Mouse (Mus musculus): ENCODE results near the gene Ttc28. TPM values are rescaled to one million over a fixed set of nuclear protein-coding genes. Genes with fewer than 3 reads are reported as not detected.
"Not testable (repeated sequence)": the region's sequence is repeated elsewhere in the genome, so short reads cannot be mapped to it uniquely, and the experiment has no call there.

Ttc28 gene
- polyA plus RNA-seq, 1 experiment = 7.4 TPM

- H3K4me3 ChIP-seq (replicated peaks; ENCODE audit: control insufficient read depth, low read depth, low read length) = no peak overlapping the region
- H3K4me1 ChIP-seq (ENCODE audit: control insufficient read depth, insufficient read depth, low read length) = no peaks in the 10 kb centered on the region
- H3K27ac ChIP-seq (ENCODE audit: control insufficient read depth, insufficient read depth, low read depth, low read length, poor library complexity) = no peak overlapping the region
- TF ChIP-seq CTCF (IDR thresholded peaks at IDR 0.05; ENCODE audit: control insufficient read depth, insufficient read depth, low read length) = no peak
- TF ChIP-seq POLR2A (IDR thresholded peaks at IDR 0.05; ENCODE audit: borderline replicate concordance, control insufficient read depth, low read depth, low read length) = no peak
These were observed 4.9 kb upstream of the Ttc28 start for GRCm38 (mm10) chr5:110874711-110875110.

- no peak overlapping the region for H3K4me3 ChIP-seq (replicated peaks; ENCODE audit: control insufficient read depth, low read depth, low read length)
- WGBS = 83% methylated on average over 1 of the region's 1 CpGs
- H3K4me1 ChIP-seq (ENCODE audit: control insufficient read depth, insufficient read depth, low read length) = no peaks in the 10 kb centered on the region
- TF ChIP-seq POLR2A (IDR thresholded peaks at IDR 0.05; ENCODE audit: borderline replicate concordance, control insufficient read depth, low read depth, low read length) (no peak), CTCF (IDR thresholded peaks at IDR 0.05; ENCODE audit: control insufficient read depth, insufficient read depth, low read length) (no peak)
- no peak overlapping the region for H3K27ac ChIP-seq (ENCODE audit: control insufficient read depth, insufficient read depth, low read depth, low read length, poor library complexity)
These were observed 4.3 kb upstream of the Ttc28 start for GRCm38 (mm10) chr5:110875286-110875685.

GRCm38 (mm10) chr5:110877666-110878505 lies 1.7 kb upstream of the Ttc28 start:
- Histone ChIP-seq H3K27ac (ENCODE audit: control insufficient read depth, insufficient read depth, low read depth, low read length, poor library complexity) (no peak overlapping the region), H3K4me1 (ENCODE audit: control insufficient read depth, insufficient read depth, low read length) (no peaks in the 10 kb centered on the region), H3K4me3 (replicated peaks; ENCODE audit: control insufficient read depth, low read depth, low read length) (no peak overlapping the region)
- no peak for TF ChIP-seq POLR2A (IDR thresholded peaks at IDR 0.05; ENCODE audit: borderline replicate concordance, control insufficient read depth, low read depth, low read length)
- TF ChIP-seq CTCF (IDR thresholded peaks at IDR 0.05; ENCODE audit: control insufficient read depth, insufficient read depth, low read length) = no peak
- 93% methylated on average over 5 of the region's 5 CpGs for WGBS

GRCm38 (mm10) chr5:110878526-110878925 lies 1.1 kb upstream of the Ttc28 start:
- not testable (repeated sequence) for H3K4me3 ChIP-seq (replicated peaks; ENCODE audit: control insufficient read depth, low read depth, low read length); H3K4me1 ChIP-seq (ENCODE audit: control insufficient read depth, insufficient read depth, low read length); H3K27ac ChIP-seq (ENCODE audit: control insufficient read depth, insufficient read depth, low read depth, low read length, poor library complexity)
- 93% methylated on average over 1 of the region's 1 CpGs for WGBS

- Histone ChIP-seq H3K27ac (ENCODE audit: control insufficient read depth, insufficient read depth, low read depth, low read length, poor library complexity) (no peak overlapping the region; the same call in 1 of the 2 replicates), H3K4me3 (replicated peaks; ENCODE audit: control insufficient read depth, low read depth, low read length) (peak overlapping the region; percentile 96), H3K4me1 (ENCODE audit: control insufficient read depth, insufficient read depth, low read length) (no peaks in the 10 kb centered on the region)
- WGBS = 71% methylated on average over 7 of the region's 7 CpGs
- TF ChIP-seq CTCF (IDR thresholded peaks at IDR 0.05; ENCODE audit: control insufficient read depth, insufficient read depth, low read length) (no peak), POLR2A (IDR thresholded peaks at IDR 0.05; ENCODE audit: borderline replicate concordance, control insufficient read depth, low read depth, low read length) (no peak)
These were observed 561 bp upstream of the Ttc28 start for GRCm38 (mm10) chr5:110879042-110879441.

- TF ChIP-seq POLR2A (IDR thresholded peaks at IDR 0.05; ENCODE audit: borderline replicate concordance, control insufficient read depth, low read depth, low read length) = no peak
- no peak for TF ChIP-seq CTCF (IDR thresholded peaks at IDR 0.05; ENCODE audit: control insufficient read depth, insufficient read depth, low read length)
- 89% methylated on average over 4 of the region's 4 CpGs for WGBS
- Histone ChIP-seq H3K4me3 (replicated peaks; ENCODE audit: control insufficient read depth, low read depth, low read length) (no peak overlapping the region), H3K27ac (ENCODE audit: control insufficient read depth, insufficient read depth, low read depth, low read length, poor library complexity) (no peak overlapping the region), H3K4me1 (ENCODE audit: control insufficient read depth, insufficient read depth, low read length) (no peaks in the 10 kb centered on the region)
These were observed 9.0 kb downstream of the Ttc28 start for GRCm38 (mm10) chr5:110888596-110888995.

GRCm38 (mm10) chr5:110889945-110890344 lies 10.3 kb downstream of the Ttc28 start:
- Histone ChIP-seq H3K4me3 (replicated peaks; ENCODE audit: control insufficient read depth, low read depth, low read length) (no peak overlapping the region), H3K4me1 (ENCODE audit: control insufficient read depth, insufficient read depth, low read length) (no peaks in the 10 kb centered on the region), H3K27ac (ENCODE audit: control insufficient read depth, insufficient read depth, low read depth, low read length, poor library complexity) (no peak overlapping the region)
- TF ChIP-seq CTCF (IDR thresholded peaks at IDR 0.05; ENCODE audit: control insufficient read depth, insufficient read depth, low read length) (no peak), POLR2A (IDR thresholded peaks at IDR 0.05; ENCODE audit: borderline replicate concordance, control insufficient read depth, low read depth, low read length) (no peak)
- 88% methylated on average over 1 of the region's 1 CpGs for WGBS

- Histone ChIP-seq H3K4me3 (replicated peaks; ENCODE audit: control insufficient read depth, low read depth, low read length) (no peak overlapping the region), H3K27ac (ENCODE audit: control insufficient read depth, insufficient read depth, low read depth, low read length, poor library complexity) (no peak overlapping the region), H3K4me1 (ENCODE audit: control insufficient read depth, insufficient read depth, low read length) (no peaks in the 10 kb centered on the region)
- 82% methylated on average over 3 of the region's 3 CpGs for WGBS
- no peak for TF ChIP-seq CTCF (IDR thresholded peaks at IDR 0.05; ENCODE audit: control insufficient read depth, insufficient read depth, low read length)
- no peak for TF ChIP-seq POLR2A (IDR thresholded peaks at IDR 0.05; ENCODE audit: borderline replicate concordance, control insufficient read depth, low read depth, low read length)
These were observed 11.0 kb downstream of the Ttc28 start for GRCm38 (mm10) chr5:110890561-110890960.
